Mouse (Mus musculus): ENCODE data around the gene Sdr9c7.

- TF ChIP-seq CTCF (IDR thresholded peaks at IDR 0.05; ENCODE audit: extremely low read depth, insufficient read depth, low read length) (no peak), POLR2A (IDR thresholded peaks at IDR 0.05; ENCODE audit: extremely low read depth, insufficient read depth, low read length) (no peak)
These were observed 17.3 kb upstream of the Sdr9c7 start for GRCm38 (mm10) chr10:127881041-127881440.

All from cortical plate, adult 2 months (tissue).